Mouse (Mus musculus) olfactory bulb, adult 2 months (tissue): ENCODE measurements around the gene Endov.

ENCODE experiments used
- CTCF ChIP-seq: fragments of 200-500 bp; IDR thresholded peaks from 2 replicates; pipeline ENCODE4 v1.5.1; 2012; ENCODE audit warnings: low read depth, mild to moderate bottlenecking, low read length, moderate library complexity; ENCODE audit not compliant: insufficient read depth
- POLR2A ChIP-seq: fragments of 200-500 bp; IDR thresholded peaks from 2 replicates; pipeline ENCODE4 v1.6.1; 2012; ENCODE audit warnings: mild to moderate bottlenecking, low read depth, low read length, moderate library complexity; ENCODE audit not compliant: insufficient read depth

DNA sequence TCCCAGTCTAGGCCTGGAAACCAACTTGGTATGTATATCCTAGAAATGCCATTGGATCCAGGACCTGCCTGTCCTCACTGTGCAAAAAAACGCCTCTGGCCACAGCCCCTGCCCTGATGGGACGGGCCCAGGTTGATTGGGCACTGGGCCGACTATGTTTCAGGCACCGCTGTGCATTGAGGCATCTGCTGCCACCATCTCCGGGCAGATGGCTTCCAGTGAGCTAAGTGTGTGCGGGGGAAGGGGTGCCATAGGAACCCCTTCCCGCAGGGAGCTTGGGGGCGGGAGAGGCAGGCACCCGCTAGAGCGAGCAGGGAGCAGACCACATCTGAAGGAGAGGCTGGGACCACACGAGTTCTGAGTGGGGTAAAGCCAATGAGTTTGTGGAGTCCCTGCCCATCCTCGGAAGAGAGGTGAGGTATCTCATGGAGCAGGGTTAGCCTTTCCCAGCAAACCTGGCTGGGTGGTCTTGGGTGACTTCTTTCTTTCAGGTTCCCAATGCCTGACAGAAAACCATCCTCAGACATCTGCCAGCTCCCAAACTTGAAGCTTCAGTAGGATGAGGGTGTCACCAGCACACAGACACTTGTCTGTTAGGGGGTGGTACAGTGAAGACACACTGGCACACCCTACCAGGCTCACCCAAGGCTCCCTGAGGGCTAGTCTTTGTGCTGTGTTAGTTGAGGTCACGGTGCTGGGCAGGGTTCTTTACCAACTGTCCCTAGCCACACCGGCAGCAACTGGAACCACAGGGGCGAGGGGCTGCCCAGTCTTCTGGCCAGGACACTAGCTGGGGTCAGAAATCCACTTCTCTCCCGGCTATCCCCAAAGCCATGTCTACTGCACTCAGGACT, 24.9 kb downstream of the Endov start:
- no peak for TF ChIP-seq CTCF
- TF ChIP-seq POLR2A = no peak
